Mouse (Mus musculus): ENCODE results near the gene Vps13c. TPM values are rescaled to one million over a fixed set of nuclear protein-coding genes. Genes with fewer than 3 reads are reported as not detected.

Vps13c gene
- polyA plus RNA-seq, 1 experiment from 2014 or later: 5.9 TPM

DNA sequence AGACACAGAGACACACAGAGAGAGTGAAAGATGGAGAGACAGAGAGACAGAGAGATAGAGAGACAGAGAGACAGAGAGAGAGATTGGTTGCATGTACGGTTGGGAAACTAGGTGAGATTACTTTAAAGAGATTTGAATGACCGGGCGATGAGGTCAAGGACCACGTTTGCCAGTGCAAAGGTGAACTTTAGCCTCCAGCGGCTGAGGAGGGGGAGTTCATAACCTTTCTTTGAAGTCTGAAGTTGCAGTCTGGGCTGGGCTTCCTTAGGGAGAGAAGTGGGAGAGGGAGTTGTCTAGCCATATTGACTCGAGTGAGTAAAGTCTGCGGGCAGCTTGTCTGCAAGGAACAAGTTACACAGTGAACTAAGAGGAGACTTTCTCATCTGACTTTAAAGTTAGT, 25.2 kb downstream of the Vps13c start:
- H3K9ac ChIP-seq (ENCODE audit: low read length): no peak overlapping the region
- no peaks in the 10 kb centered on the region for H3K4me1 ChIP-seq (ENCODE audit: control insufficient read depth, insufficient read depth, low read length)
- no peak for ATAC-seq (ENCODE audit: insufficient read depth, low FRiP score)
- no peaks in the 10 kb centered on the region for H3K27me3 ChIP-seq (ENCODE audit: control insufficient read depth, insufficient read depth, low read length)
- H3K4me3 ChIP-seq (replicated peaks; ENCODE audit: low read length): no peak overlapping the region
- no peaks in the 10 kb centered on the region for H3K9me3 ChIP-seq (replicated peaks; ENCODE audit: control insufficient read depth, low read length)
- H3K4me2 ChIP-seq (ENCODE audit: low read depth, low read length): no peak overlapping the region
- H3K27ac ChIP-seq (ENCODE audit: low read length): no peak overlapping the region
- WGBS: 44% methylated on average over 7 of the region's 7 CpGs
- no peaks in the 10 kb centered on the region for H3K36me3 ChIP-seq (ENCODE audit: control insufficient read depth, insufficient read depth, low read length)

DNA sequence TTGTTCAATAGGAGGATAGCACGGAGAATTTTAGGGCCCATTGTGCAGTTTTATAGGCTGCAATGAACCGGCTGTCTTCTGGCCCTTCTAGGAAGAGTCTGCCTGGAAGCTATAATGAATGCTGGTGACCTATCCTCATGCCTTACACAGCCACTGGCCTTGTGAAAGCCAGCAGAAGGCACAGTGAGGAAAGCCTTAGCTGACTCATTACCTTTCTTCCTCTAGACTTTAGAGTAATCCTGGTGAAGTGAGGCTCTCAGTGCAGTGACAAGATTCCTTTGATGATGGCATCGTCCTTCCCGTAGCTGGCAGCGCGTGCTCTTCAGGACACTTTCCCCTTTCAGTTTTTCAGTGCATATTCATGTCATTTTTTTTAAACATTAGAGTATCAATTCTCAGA, 27.2 kb downstream of the Vps13c start:
- no peaks in the 10 kb centered on the region for H3K9me3 ChIP-seq (replicated peaks; ENCODE audit: control insufficient read depth, low read length)
- ATAC-seq (ENCODE audit: insufficient read depth, low FRiP score): no peak
- no peaks in the 10 kb centered on the region for H3K36me3 ChIP-seq (ENCODE audit: control insufficient read depth, insufficient read depth, low read length)
- WGBS: 85% methylated on average over 6 of the region's 6 CpGs
- no peaks in the 10 kb centered on the region for H3K27me3 ChIP-seq (ENCODE audit: control insufficient read depth, insufficient read depth, low read length)
- H3K27ac ChIP-seq (ENCODE audit: low read length): no peak overlapping the region
- no peak overlapping the region for H3K4me2 ChIP-seq (ENCODE audit: low read depth, low read length)
- H3K4me3 ChIP-seq (replicated peaks; ENCODE audit: low read length): no peak overlapping the region
- H3K4me1 ChIP-seq (ENCODE audit: control insufficient read depth, insufficient read depth, low read length): no peaks in the 10 kb centered on the region
- H3K9ac ChIP-seq (ENCODE audit: low read length): no peak overlapping the region

DNA sequence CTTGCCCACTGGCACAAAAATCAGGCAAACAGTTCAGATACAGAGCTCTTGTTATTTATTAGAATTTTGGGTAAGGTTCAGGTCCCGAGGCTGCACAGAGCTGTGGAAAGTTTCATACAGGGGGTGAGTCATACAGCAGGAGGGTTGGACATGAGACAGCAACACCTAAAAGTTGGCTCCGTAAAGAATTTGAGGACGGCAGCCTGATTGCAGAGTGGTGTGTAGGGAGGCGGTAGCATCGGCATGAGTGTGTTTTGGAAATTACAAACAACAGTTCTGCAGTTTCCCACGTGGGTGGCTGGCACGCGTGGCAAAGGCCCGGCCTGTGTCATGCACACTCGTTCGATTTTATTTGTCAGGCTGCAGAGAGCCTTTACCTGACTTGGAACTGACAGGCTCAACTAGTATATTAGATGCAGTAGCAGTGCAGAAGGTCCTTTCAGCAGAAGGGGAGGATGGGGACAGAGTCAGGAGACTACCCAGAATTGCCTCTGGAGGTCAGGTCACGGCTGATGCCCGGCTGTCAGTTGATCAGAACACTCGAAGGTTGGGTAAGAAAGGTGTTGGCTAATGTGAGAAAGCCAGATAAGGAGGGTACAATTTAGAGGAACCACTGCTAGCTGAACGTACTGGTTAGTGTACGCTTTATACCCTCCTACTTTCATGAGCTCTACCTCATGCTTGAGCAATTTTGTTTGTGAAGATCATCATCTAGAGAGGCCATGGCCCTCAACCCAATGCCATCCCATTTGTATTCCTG, 29.7 kb downstream of the Vps13c start:
- no peak for ATAC-seq (ENCODE audit: insufficient read depth, low FRiP score)
- 77% methylated on average over 16 of the region's 16 CpGs for WGBS
- Histone ChIP-seq H3K27ac (ENCODE audit: low read length) (no peak overlapping the region), H3K36me3 (ENCODE audit: control insufficient read depth, insufficient read depth, low read length) (no peaks in the 10 kb centered on the region), H3K4me3 (replicated peaks; ENCODE audit: low read length) (no peak overlapping the region), H3K4me1 (ENCODE audit: control insufficient read depth, insufficient read depth, low read length) (no peaks in the 10 kb centered on the region), H3K27me3 (ENCODE audit: control insufficient read depth, insufficient read depth, low read length) (no peaks in the 10 kb centered on the region), H3K9me3 (replicated peaks; ENCODE audit: control insufficient read depth, low read length) (no peaks in the 10 kb centered on the region), H3K4me2 (ENCODE audit: low read depth, low read length) (no peak overlapping the region), H3K9ac (ENCODE audit: low read length) (no peak overlapping the region)

DNA sequence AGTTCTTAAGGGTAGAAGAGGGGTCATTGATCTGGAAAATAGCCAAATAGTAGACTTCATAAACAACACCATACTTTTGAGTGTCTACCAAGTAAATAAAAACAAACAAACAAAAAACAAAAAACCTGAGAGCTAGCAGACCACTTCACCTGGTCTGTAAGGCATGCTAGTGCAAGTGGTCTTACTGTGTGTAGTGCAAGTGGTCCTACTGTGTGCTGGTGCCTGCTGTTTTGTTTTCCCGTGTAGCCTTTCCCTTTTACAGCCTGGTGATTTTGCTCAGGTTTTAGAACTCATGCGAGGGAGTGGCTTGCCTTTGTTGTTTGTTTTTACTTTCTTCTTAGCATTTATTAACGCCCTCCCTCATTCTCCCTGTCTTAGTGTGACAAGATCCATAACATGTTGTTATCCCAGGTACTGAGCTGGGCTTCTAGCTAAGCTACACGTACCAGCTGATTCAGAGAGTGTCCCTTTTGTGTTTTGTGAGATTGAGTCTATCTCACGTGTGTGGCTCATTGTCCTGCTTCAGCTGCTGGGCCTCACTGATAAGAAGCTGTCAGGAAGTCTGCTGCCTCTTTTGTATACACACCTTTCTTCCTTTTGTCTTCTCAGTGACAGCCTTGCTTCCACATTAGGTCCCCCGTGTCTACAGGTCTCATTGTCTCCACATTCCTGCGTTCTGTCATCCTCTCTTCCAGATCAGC, 34.5 kb downstream of the Vps13c start:
- no peak overlapping the region for H3K27ac ChIP-seq (ENCODE audit: low read length)
- ATAC-seq (ENCODE audit: insufficient read depth, low FRiP score): no peak
- no peak overlapping the region for H3K4me3 ChIP-seq (replicated peaks; ENCODE audit: low read length)
- no peaks in the 10 kb centered on the region for H3K36me3 ChIP-seq (ENCODE audit: control insufficient read depth, insufficient read depth, low read length)
- H3K4me1 ChIP-seq (ENCODE audit: control insufficient read depth, insufficient read depth, low read length): no peaks in the 10 kb centered on the region
- WGBS: 71% methylated on average over 7 of the region's 7 CpGs
- no peaks in the 10 kb centered on the region for H3K27me3 ChIP-seq (ENCODE audit: control insufficient read depth, insufficient read depth, low read length)
- no peak overlapping the region for H3K4me2 ChIP-seq (ENCODE audit: low read depth, low read length)
- no peaks in the 10 kb centered on the region for H3K9me3 ChIP-seq (replicated peaks; ENCODE audit: control insufficient read depth, low read length)
- H3K9ac ChIP-seq (ENCODE audit: low read length): no peak overlapping the region

DNA sequence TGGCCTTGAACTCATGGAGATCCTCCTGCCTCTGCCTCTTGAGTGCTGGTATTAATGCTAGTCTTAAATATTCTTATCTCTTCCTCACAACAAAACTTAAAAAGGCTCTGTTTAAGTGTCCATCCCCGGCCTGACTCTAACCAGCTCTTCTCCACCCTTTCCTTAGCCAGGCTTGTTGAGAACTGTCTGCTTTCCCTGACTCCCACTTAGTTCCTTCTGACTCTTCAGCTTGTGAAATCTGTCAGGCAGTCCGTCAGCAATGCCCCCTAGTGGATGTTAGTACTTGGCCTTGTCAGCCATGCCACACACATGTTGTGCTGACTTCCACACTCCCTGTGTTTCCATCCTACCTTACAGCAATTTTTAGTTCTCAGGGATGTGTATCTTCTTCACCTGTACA, 35.1 kb downstream of the Vps13c start:
- H3K27ac ChIP-seq (ENCODE audit: low read length): no peak overlapping the region
- 73% methylated on average over 2 of the region's 2 CpGs for WGBS
- H3K9ac ChIP-seq (ENCODE audit: low read length): no peak overlapping the region
- H3K4me3 ChIP-seq (replicated peaks; ENCODE audit: low read length): no peak overlapping the region
- ATAC-seq (ENCODE audit: insufficient read depth, low FRiP score): no peak
- H3K4me2 ChIP-seq (ENCODE audit: low read depth, low read length): no peak overlapping the region
- no peaks in the 10 kb centered on the region for H3K9me3 ChIP-seq (replicated peaks; ENCODE audit: control insufficient read depth, low read length)
- H3K4me1 ChIP-seq (ENCODE audit: control insufficient read depth, insufficient read depth, low read length): no peaks in the 10 kb centered on the region
- no peaks in the 10 kb centered on the region for H3K36me3 ChIP-seq (ENCODE audit: control insufficient read depth, insufficient read depth, low read length)
- no peaks in the 10 kb centered on the region for H3K27me3 ChIP-seq (ENCODE audit: control insufficient read depth, insufficient read depth, low read length)

DNA sequence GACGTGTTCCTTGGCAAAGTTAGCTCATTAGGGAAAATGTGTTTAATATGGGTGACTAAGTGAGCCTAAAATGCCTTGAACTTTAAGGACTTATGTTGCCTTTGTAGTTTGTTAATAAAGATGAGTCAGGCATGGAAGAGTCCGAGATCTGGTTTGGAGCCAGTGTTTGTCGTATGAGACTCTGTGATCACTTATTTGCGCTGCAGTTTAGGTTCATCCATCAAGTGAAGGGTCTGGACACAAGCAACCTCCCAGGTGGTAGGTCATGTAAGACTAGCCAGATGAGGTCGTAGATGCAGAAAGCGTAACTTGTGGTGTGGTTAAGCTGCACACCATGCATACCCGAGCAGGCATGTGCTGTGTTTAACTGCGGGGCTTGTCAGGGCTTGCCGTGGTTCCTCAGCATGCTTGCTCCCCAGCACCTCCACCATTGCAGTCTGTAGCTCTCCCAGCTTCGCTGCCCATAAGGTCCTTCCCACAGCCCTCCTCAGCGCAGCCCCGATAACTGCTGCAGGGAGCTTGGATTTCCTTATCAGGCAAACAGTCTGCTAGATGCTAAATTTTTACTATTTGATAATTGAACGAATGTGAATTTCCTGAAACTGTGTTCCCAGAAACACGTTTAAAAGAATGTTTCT, 37.0 kb downstream of the Vps13c start:
- Histone ChIP-seq H3K4me2 (ENCODE audit: low read depth, low read length) (no peak overlapping the region), H3K9me3 (replicated peaks; ENCODE audit: control insufficient read depth, low read length) (no peaks in the 10 kb centered on the region)
- WGBS: 56% methylated on average over 14 of the region's 14 CpGs

DNA sequence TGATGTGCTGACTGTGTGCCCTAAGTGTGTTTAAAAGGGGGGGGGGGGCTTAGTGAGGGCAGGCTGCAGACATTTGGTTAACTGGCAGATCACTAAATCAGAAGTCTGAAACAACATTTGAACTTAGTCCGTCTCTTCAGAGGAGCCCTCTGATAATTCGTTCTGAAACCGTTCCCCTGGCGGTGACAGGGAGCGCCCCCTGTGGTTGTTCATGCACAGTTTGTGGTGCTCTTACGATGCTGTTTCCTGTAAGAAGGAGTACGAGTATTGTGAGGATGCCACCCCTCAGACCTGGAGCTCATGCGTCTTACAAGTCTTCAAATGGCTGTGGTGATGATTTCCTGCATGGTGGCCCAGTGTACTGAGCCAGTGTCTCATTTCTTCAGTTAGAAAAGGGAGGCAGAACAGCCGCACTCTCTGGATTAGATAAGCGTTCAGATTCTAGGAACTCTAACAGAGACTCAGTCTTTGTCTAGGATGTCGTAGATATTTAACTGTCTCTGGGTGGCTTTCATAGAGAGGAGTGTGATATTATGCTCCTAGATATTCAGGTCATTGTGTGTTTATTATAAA, 38.1 kb downstream of the Vps13c start:
- 92% methylated on average over 11 of the region's 11 CpGs for WGBS
- H3K9me3 ChIP-seq (replicated peaks; ENCODE audit: control insufficient read depth, low read length): no peaks in the 10 kb centered on the region
- H3K36me3 ChIP-seq (ENCODE audit: control insufficient read depth, insufficient read depth, low read length): no peaks in the 10 kb centered on the region
- no peak overlapping the region for H3K4me3 ChIP-seq (replicated peaks; ENCODE audit: low read length)
- no peak for ATAC-seq (ENCODE audit: insufficient read depth, low FRiP score)
- no peaks in the 10 kb centered on the region for H3K4me1 ChIP-seq (ENCODE audit: control insufficient read depth, insufficient read depth, low read length)
- H3K4me2 ChIP-seq (ENCODE audit: low read depth, low read length): no peak overlapping the region
- H3K9ac ChIP-seq (ENCODE audit: low read length): no peak overlapping the region
- no peaks in the 10 kb centered on the region for H3K27me3 ChIP-seq (ENCODE audit: control insufficient read depth, insufficient read depth, low read length)
- no peak overlapping the region for H3K27ac ChIP-seq (ENCODE audit: low read length)

More for the DNA sequence above, 37.0 kb downstream of the Vps13c start:
- H3K27me3 ChIP-seq (ENCODE audit: control insufficient read depth, insufficient read depth, low read length): no peaks in the 10 kb centered on the region
- H3K27ac ChIP-seq (ENCODE audit: low read length): no peak overlapping the region
- no peak for ATAC-seq (ENCODE audit: insufficient read depth, low FRiP score)
- H3K4me1 ChIP-seq (ENCODE audit: control insufficient read depth, insufficient read depth, low read length): no peaks in the 10 kb centered on the region
- H3K9ac ChIP-seq (ENCODE audit: low read length): no peak overlapping the region
- H3K36me3 ChIP-seq (ENCODE audit: control insufficient read depth, insufficient read depth, low read length): no peaks in the 10 kb centered on the region
- no peak overlapping the region for H3K4me3 ChIP-seq (replicated peaks; ENCODE audit: low read length)

DNA sequence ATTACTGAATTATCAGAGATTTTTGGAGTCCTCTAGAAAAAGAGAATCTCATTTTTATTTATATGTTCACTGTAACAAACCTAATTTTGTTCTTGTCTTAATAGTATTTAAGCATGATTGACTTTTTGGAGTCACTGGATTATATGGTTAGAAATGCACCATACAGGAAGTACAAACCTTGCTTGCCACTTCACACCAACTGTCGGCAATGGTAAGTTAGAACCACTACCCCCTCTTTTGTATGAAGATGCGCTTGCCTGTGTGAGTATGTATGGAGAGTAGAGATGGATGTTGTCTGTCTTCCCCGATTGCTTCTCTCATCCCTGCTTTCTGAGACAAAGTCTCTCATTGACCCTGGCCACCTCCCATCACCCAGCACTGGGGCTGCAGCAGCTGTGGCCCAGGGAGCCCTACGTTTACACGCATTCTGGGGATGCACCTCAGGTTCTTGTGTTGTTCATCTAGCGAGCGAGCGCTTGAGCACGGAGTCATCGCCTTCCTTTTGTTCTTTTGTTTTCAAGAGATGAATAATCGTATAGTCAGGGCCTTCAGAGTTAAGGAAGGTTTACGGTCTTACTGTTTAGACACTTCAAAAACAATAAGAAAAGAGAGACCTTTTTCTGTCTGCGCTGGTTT, 43.3 kb downstream of the Vps13c start:
- H3K4me1 ChIP-seq (ENCODE audit: control insufficient read depth, insufficient read depth, low read length): no peaks in the 10 kb centered on the region
- 0 out of 2 replicates have a peak, but pooled peaks cover 3% of the 10 kb centered on the region for H3K36me3 ChIP-seq (ENCODE audit: control insufficient read depth, insufficient read depth, low read length)
- H3K9ac ChIP-seq (ENCODE audit: low read length): no peak overlapping the region
- H3K27ac ChIP-seq (ENCODE audit: low read length): no peak overlapping the region
- WGBS: 82% methylated on average over 13 of the region's 13 CpGs
- H3K9me3 ChIP-seq (replicated peaks; ENCODE audit: control insufficient read depth, low read length): no peaks in the 10 kb centered on the region
- no peaks in the 10 kb centered on the region for H3K27me3 ChIP-seq (ENCODE audit: control insufficient read depth, insufficient read depth, low read length)
- no peak overlapping the region for H3K4me3 ChIP-seq (replicated peaks; ENCODE audit: low read length)
- no peak overlapping the region for H3K4me2 ChIP-seq (ENCODE audit: low read depth, low read length)
- ATAC-seq (ENCODE audit: insufficient read depth, low FRiP score): no peak

Measured in stomach, embryonic 16.5 days (tissue).